Mouse (Mus musculus): ENCODE data around the gene Ccdc8.

DNA sequence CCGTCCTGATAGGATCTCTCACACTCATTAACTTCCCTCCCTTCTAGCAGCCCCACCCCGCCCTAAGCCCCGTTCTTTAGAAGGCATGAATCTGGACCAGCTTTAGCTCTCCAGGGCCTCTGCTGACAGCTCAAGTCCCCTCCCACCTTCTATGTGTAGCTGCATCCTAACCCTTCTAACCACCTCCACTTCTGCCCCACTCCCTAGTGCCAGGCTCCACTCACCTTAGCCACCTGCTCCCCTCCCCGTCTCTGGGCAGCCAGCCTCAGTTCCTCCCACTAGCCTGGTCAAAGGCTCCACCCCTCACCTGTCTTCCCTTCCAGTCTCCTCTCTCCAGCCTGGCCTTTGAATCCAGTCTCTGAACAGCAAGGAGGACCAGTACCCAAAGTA is 33.0 kb downstream of the Ccdc8 start:
- TF ChIP-seq CTCF (conservative IDR thresholded peaks at IDR 0.05; ENCODE audit: insufficient read depth, insufficient read length, low read depth, low read length) (no peak), POLR2A (IDR thresholded peaks at IDR 0.05; ENCODE audit: low read depth, low read length) (no peak)
